Mouse (Mus musculus) heart, adult 18-20 months (tissue): ENCODE measurements around the gene Gm2888. TPM values are rescaled to one million over a fixed set of nuclear protein-coding genes. Genes with fewer than 3 reads are reported as not detected.
A peak's percentile ranks its signal among the peaks of the same experiment; 100 is the strongest.
"Not testable (repeated sequence)": the region's sequence is repeated elsewhere in the genome, so short reads cannot be mapped to it uniquely, and the experiment has no call there.

Experiments
- DNase-seq, 2 experiments: peaks; one replicate each; pipeline ENCODE4 v3.0.0; 2021 to 2022; ENCODE audit warnings: mixed read lengths in 1 of 2
- long read RNA-seq, 2 experiments: library from polyadenylated mRNA; stranded (forward); transcript quantifications; one replicate each; pipeline ENCODE4 v2.0.0; 2021
- total RNA-seq, 2 experiments: library from RNA; stranded (reverse); gene quantifications; 2 replicates each; pipeline ENCODE4 v1.2.3; 2021

The Gm2888 gene
- not detected for total RNA-seq
- long read RNA-seq, experiment 1 = 0 reads
- long read RNA-seq, experiment 2 = 0 reads

DNA sequence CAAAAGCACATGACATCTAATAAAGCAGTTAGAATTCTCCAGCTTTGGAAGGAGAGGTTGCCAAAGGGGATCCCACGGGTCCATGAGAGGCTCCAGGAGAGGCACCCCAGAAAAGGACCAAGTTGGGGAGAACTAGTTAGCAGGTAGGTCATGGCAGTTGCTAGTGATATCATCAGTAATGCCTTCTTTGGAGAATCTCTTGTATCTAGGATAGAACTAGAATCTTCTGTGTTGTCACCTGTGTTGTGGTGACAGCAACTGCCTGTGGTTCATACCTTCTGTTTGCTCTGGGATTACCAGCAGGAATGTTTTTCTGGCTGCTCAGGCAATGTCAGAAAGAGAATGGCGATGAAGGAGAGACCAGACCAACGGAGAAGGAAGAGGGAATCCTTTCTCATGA lies at the start of gene Gm2888:
Gene Gm2888 (plus strand): TSS at position 301 of the 400 bp plus-strand sequence.
- not testable (repeated sequence) for DNase-seq

DNA sequence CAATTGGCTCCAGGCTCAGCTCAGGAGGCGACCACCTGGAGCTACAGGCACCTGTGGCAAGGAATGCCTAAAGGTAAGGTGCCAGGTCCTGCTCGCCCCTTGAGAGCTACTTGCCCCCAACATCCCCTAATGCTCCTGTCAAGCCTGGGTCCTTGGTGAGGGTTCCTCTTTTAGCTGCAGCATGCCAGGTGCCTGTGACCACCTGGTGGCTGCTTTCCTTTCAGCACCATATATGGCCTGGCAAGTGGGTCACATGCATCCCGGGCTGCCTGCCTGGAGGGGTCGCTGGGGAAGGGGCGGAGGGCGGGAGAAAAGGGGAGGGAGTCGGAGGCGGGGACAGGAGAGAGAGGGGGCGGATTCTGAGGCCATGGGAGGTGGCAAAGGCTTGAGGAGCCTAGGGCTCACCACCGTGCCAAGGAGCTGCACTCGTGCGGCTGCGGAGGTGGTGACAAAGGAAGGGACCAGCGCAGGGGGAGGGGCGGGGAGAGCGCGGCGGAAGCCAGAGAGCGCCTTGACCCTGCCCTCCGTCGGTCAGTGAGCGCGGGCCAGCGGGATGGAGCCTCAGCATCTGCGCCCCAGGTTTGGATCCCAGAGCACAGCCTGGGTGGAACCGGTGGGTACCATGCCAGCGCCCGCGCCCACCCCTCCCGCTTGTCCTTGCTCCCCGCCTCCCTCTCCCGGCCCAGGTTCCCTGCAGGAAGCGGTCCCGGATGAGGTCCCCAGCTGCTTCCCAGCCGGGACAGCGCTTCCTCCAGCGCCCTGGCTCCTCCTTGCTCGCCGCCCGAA lies 19.1 kb downstream of the Gm2888 start, which contains the start of gene Gm2897:
Gene Gm2897 (plus strand): TSS at position 559 of the 786 bp plus-strand sequence.
- DNase-seq = peak; percentile 3 to 29

DNA sequence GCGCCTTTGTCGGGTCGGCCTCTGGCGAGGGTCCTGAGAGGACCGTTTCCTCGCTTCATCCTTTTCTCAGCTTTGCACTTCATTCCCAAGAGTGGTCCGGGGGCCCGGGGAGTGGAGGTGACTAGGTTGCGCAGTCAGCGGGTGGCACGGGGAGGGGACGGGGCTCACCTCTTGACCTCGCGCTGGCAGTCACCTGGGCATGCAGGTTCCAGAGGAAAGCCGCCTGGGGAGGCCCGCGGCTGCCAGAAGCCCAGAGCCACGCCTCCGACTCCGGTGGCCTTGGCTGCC lies 19.7 kb downstream of the Gm2888 start:
- DNase-seq = peak in 1 of 2 experiments; percentile 17

DNA sequence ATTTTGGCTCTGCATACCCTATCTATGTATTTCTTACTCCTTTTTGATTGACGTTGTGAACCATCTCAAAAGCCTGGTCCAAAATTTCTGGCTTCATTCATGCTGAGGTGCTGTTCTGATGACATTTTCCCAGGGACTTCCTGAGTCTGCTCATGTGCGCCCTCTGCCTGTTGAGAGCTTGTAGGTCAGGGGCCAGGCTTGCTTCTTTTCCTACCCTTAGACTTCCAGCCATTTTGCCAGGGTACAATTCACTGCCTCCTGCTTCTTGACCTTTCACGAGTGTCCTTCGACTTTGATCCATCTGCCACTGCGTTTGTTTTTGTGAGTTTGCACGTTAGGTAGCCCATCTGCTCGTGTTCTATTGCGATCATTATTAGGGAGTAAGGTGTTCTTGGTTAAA lies 20.3 kb downstream of the Gm2888 start:
- DNase-seq = peak in 1 of 2 experiments; percentile 5

Other genes with a start within 250 kb of the Gm2888 start
- under 1 TPM in 1 of 2 experiments, not detected in 1; 0.15 TPM for gene Gm2897, start 19.3 kb downstream of the Gm2888 start, total RNA-seq
- not detected for gene Gm10340, start 104.0 kb downstream of the Gm2888 start, total RNA-seq
- gene Gm5795, start 158.3 kb downstream of the Gm2888 start, total RNA-seq = not detected
- gene D830030K20Rik, start 178.5 kb downstream of the Gm2888 start, total RNA-seq = under 1 TPM; 0.36 to 0.50 TPM